Mouse (Mus musculus): ENCODE data around the gene Epb41l1. TPM values are rescaled to one million over a fixed set of nuclear protein-coding genes. Genes with fewer than 3 reads are reported as not detected.

The Epb41l1 gene
- not detected in 4 replicates for total RNA-seq (2023)

DNA sequence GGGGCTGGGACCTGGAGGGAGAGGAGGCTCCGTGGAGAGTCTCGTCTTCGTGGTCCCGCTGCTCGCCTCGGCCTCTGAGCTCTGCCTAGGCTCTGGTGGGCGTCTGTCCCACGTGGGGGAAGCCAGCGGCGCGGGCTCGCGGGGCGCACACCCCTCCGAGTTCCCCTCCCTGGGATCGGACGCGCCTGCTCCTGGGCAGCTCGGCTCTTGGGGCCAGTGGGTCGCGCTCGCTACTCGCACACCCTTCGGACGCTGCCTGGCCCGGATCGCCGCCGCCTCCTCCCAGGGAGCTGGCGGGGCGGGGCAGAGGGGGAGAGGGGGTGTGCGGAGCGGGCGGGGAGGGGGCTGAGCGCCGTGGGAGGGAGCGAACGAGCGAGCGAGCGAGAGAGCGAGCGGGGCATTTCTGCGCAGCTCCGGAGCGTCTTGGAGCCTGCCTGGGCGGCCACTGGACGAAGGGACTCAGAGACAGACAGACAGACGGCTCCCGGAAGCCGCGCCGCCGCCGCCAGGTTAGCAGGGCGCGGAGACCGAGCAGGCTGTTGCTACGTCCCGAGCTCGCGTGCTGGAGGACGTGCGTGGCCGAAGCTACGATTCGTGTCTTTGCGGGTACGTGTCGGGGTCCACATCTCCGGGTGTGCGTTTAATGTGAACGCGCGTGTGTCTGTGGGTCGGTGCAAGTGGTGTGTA is at the start of gene Epb41l1:
Epb41l1 (plus strand) TSS at position 216 of the 687 bp plus-strand sequence.

GRCm38 (mm10) chr2:156547123-156547891 is 126.6 kb downstream of the Epb41l1 start, which contains the start of gene Aar2:
Aar2 (plus strand) TSS chr2:156547584.

Other genes with a start within 250 kb of the Epb41l1 start
- 2,113 to 2,186 TPM (median 2,159 TPM) in 4 replicates for gene Rbm39, start 240.7 kb upstream of the Epb41l1 start, total RNA-seq (2023)
- gene Phf20, start 224.4 kb upstream of the Epb41l1 start, total RNA-seq (2023), result 87.3 to 94.5 TPM (median 92.0 TPM) in 4 replicates
- 8.7 to 10.7 TPM (median 9.9 TPM) in 4 replicates for gene Cnbd2, start 108.6 kb upstream of the Epb41l1 start, total RNA-seq (2023)
- 136 to 156 TPM (median 147 TPM) in 4 replicates for gene Scand1, start 108.2 kb upstream of the Epb41l1 start, total RNA-seq (2023)
- gene Aar2, start 126.7 kb downstream of the Epb41l1 start, total RNA-seq (2023), result 29.2 to 39.8 TPM (median 32.3 TPM) in 4 replicates
- 61.4 to 72.0 TPM (median 65.7 TPM) in 4 replicates for gene Dlgap4, start 192.8 kb downstream of the Epb41l1 start, total RNA-seq (2023)

All from B cell, adult 62 days (primary cell).